Mouse (Mus musculus) embryonic facial prominence, embryonic 11.5 days (tissue): ENCODE measurements at regions not wholly inside any gene's neighbourhood (a gene's known extent, or its start where the extent isn't known, plus 50 kb on each side); places are given as distances from the start of the nearest gene placed in this dataset.

Source experiments
- ATAC-seq: fragments of 200-750 bp; cut with Nextera tagmentation; replicated peaks from 2 replicates; pipeline ENCODE4 v1.8.0; 2017; ENCODE audit warnings: low read depth; ENCODE audit not compliant: insufficient number of reproducible peaks, low FRiP score, low TSS enrichment
- DNase-seq: peaks from one replicate; pipeline ENCODE4 v3.0.0-alpha.2; 2015; ENCODE audit warnings: low spot score
- H3K27ac ChIP-seq: fragments of 300-500 bp; sonication (generic); replicated peaks from 2 replicates; pipeline ENCODE4 v1.5.1; 2014; ENCODE audit warnings: mild to moderate bottlenecking, low read depth, low read length, control low read depth
- H3K27me3 ChIP-seq: fragments of 300-500 bp; sonication (generic); 2 replicates; pipeline ENCODE4 v1.6.1; 2014; ENCODE audit warnings: mild to moderate bottlenecking, low read length, moderate library complexity, mixed read lengths; ENCODE audit not compliant: control insufficient read depth, insufficient read depth
- H3K36me3 ChIP-seq: fragments of 300-500 bp; sonication (generic); replicated peaks from 2 replicates; pipeline ENCODE4 v1.6.1; 2014; ENCODE audit warnings: low read depth, mild to moderate bottlenecking, low read length, moderate library complexity, mixed read lengths; ENCODE audit not compliant: control insufficient read depth, insufficient read depth
- H3K4me1 ChIP-seq: fragments of 300-500 bp; sonication (generic); 2 replicates; pipeline ENCODE4 v1.6.1; 2014; ENCODE audit warnings: low read length, mixed read lengths; ENCODE audit not compliant: control insufficient read depth, insufficient read depth
- H3K4me2 ChIP-seq: fragments of 300-500 bp; sonication (generic); 2 replicates; pipeline ENCODE4 v1.6.1; 2014; ENCODE audit warnings: low read depth, mild to moderate bottlenecking, control low read depth, low read length, moderate library complexity
- H3K4me3 ChIP-seq: fragments of 300-500 bp; sonication (generic); 2 replicates; pipeline ENCODE4 v1.5.1; 2014; ENCODE audit warnings: low read depth, low read length, control low read depth
- H3K9ac ChIP-seq: fragments of 300-500 bp; sonication (generic); replicated peaks from 2 replicates; pipeline ENCODE4 v1.6.1; 2014; ENCODE audit warnings: mild to moderate bottlenecking, control low read depth, low read length
- H3K9me3 ChIP-seq: fragments of 300-500 bp; sonication (generic); replicated peaks from 2 replicates; pipeline ENCODE4 v1.6.1; 2016; ENCODE audit warnings: mild to moderate bottlenecking, low read length, inconsistent platforms, mixed read lengths; ENCODE audit not compliant: control insufficient read depth
- WGBS: fragments of 180-500 bp; shearing (Covaris S2); extraction: QIAGEN DNeasy Blood & Tissue Kit; methylation state at CpG from one replicate; pipeline ENCODE4 v1.1.7; 2014; 5-methylcytosine and 5-hydroxymethylcytosine counted together

- H3K36me3 ChIP-seq, result no peaks in the 10 kb centered on the region
- H3K27ac ChIP-seq, result no peak overlapping the region
- no peak overlapping the region for H3K4me2 ChIP-seq
- DNase-seq (no peak), ATAC-seq (no peak)
- H3K9me3 ChIP-seq, result no peaks in the 10 kb centered on the region
- H3K9ac ChIP-seq, result no peak overlapping the region
- no peaks in the 10 kb centered on the region for H3K27me3 ChIP-seq
- no peak overlapping the region for H3K4me3 ChIP-seq
- 55% methylated on average over 3 of the region's 3 CpGs for WGBS
- no peaks in the 10 kb centered on the region for H3K4me1 ChIP-seq
These were observed 226.8 kb upstream of the Pik3r1 start for GRCm38 (mm10) chr13:101994779-101995178.

- no peaks in the 10 kb centered on the region for H3K36me3 ChIP-seq
- no peaks in the 10 kb centered on the region for H3K9me3 ChIP-seq
- H3K4me2 ChIP-seq, result no peak overlapping the region
- H3K27me3 ChIP-seq, result no peaks in the 10 kb centered on the region
- ATAC-seq, result no peak
- no peak overlapping the region for H3K9ac ChIP-seq
- 81% methylated on average over 2 of the region's 2 CpGs for WGBS
- H3K27ac ChIP-seq, result no peak overlapping the region
- H3K4me1 ChIP-seq, result no peaks in the 10 kb centered on the region
- no peak for DNase-seq
- H3K4me3 ChIP-seq, result no peak overlapping the region
These were observed 227.5 kb upstream of the Pik3r1 start for GRCm38 (mm10) chr13:101995529-101995928.

GRCm38 (mm10) chr13:101996144-101996543, 228.1 kb upstream of the Pik3r1 start:
- no peak overlapping the region for H3K4me3 ChIP-seq
- H3K4me2 ChIP-seq, result no peak overlapping the region
- H3K9ac ChIP-seq, result no peak overlapping the region
- DNase-seq (no peak), ATAC-seq (no peak)
- no peaks in the 10 kb centered on the region for H3K4me1 ChIP-seq
- H3K9me3 ChIP-seq, result no peaks in the 10 kb centered on the region
- H3K27me3 ChIP-seq, result no peaks in the 10 kb centered on the region
- H3K36me3 ChIP-seq, result no peaks in the 10 kb centered on the region
- H3K27ac ChIP-seq, result no peak overlapping the region
- 81% methylated on average over 5 of the region's 5 CpGs for WGBS

- Histone ChIP-seq H3K4me1 (no peaks in the 10 kb centered on the region), H3K4me2 (no peak overlapping the region), H3K4me3 (no peak overlapping the region), H3K9me3 (no peaks in the 10 kb centered on the region), H3K27ac (no peak overlapping the region), H3K36me3 (no peaks in the 10 kb centered on the region), H3K27me3 (no peaks in the 10 kb centered on the region), H3K9ac (no peak overlapping the region)
- DNase-seq, result no peak
- WGBS, result 93% methylated on average over 2 of the region's 2 CpGs
- no peak for ATAC-seq
These were observed 229.4 kb upstream of the Pik3r1 start for GRCm38 (mm10) chr13:101997415-101997814.

- ATAC-seq, result no peak
- H3K4me3 ChIP-seq, result no peak overlapping the region
- no peaks in the 10 kb centered on the region for H3K9me3 ChIP-seq
- WGBS, result 88% methylated on average over 5 of the region's 5 CpGs
- no peaks in the 10 kb centered on the region for H3K27me3 ChIP-seq
- H3K9ac ChIP-seq, result no peak overlapping the region
- H3K27ac ChIP-seq, result no peak overlapping the region
- no peak overlapping the region for H3K4me2 ChIP-seq
- DNase-seq, result no peak
- no peaks in the 10 kb centered on the region for H3K4me1 ChIP-seq
- H3K36me3 ChIP-seq, result no peaks in the 10 kb centered on the region
These were observed 238.5 kb upstream of the Pik3r1 start for GRCm38 (mm10) chr13:102006565-102006964.

GRCm38 (mm10) chr13:102011965-102012364, 243.9 kb upstream of the Pik3r1 start:
- Histone ChIP-seq H3K4me1 (no peaks in the 10 kb centered on the region), H3K36me3 (no peaks in the 10 kb centered on the region), H3K9me3 (no peaks in the 10 kb centered on the region), H3K4me2 (no peak overlapping the region), H3K9ac (no peak overlapping the region), H3K27ac (no peak overlapping the region), H3K27me3 (no peaks in the 10 kb centered on the region), H3K4me3 (no peak overlapping the region)
- DNase-seq (no peak), ATAC-seq (no peak)
- 79% methylated on average over 2 of the region's 2 CpGs for WGBS

GRCm38 (mm10) chr13:102014514-102014913, 246.5 kb upstream of the Pik3r1 start:
- Histone ChIP-seq H3K27ac (no peak overlapping the region), H3K9ac (no peak overlapping the region), H3K9me3 (no peaks in the 10 kb centered on the region), H3K36me3 (no peaks in the 10 kb centered on the region), H3K4me2 (no peak overlapping the region), H3K4me1 (no peaks in the 10 kb centered on the region), H3K4me3 (no peak overlapping the region), H3K27me3 (no peaks in the 10 kb centered on the region)
- no peak for ATAC-seq
- 89% methylated on average over 2 of the region's 2 CpGs for WGBS
- no peak for DNase-seq

- no peaks in the 10 kb centered on the region for H3K27me3 ChIP-seq
- no peaks in the 10 kb centered on the region for H3K9me3 ChIP-seq
- H3K9ac ChIP-seq, result no peak overlapping the region
- 80% methylated on average over 3 of the region's 3 CpGs for WGBS
- H3K36me3 ChIP-seq, result no peaks in the 10 kb centered on the region
- ATAC-seq, result no peak
- no peak overlapping the region for H3K27ac ChIP-seq
- H3K4me1 ChIP-seq, result no peaks in the 10 kb centered on the region
- no peak overlapping the region for H3K4me2 ChIP-seq
- no peak for DNase-seq
- H3K4me3 ChIP-seq, result no peak overlapping the region
These were observed 246.9 kb upstream of the Pik3r1 start for GRCm38 (mm10) chr13:102014958-102015357.
